Mouse (Mus musculus) heart, embryonic 13.5 days (tissue): ENCODE measurements around the gene Miga2. TPM values are rescaled to one million over a fixed set of nuclear protein-coding genes. Genes with fewer than 3 reads are reported as not detected.

Experiments
- ATAC-seq: fragments of 200-750 bp; cut with Nextera tagmentation; 2 replicates; pipeline ENCODE4 v1.8.0; 2017; ENCODE audit warnings: moderate TSS enrichment; ENCODE audit not compliant: insufficient number of reproducible peaks, low FRiP score, low TSS enrichment; ENCODE audit errors: extremely low read depth
- H3K27ac ChIP-seq: fragments of 300-500 bp; sonication (generic); replicated peaks from 2 replicates; pipeline ENCODE4 v1.5.1; 2015; ENCODE audit warnings: moderate library complexity, mild to moderate bottlenecking, inconsistent platforms
- H3K27me3 ChIP-seq: fragments of 300-500 bp; sonication (generic); replicated peaks from 2 replicates; pipeline ENCODE4 v1.6.1; 2015; ENCODE audit warnings: mild to moderate bottlenecking, inconsistent platforms
- H3K36me3 ChIP-seq: fragments of 300-500 bp; sonication (generic); 2 replicates; pipeline ENCODE4 v1.6.1; 2015; ENCODE audit warnings: mild to moderate bottlenecking, inconsistent platforms
- H3K4me1 ChIP-seq: fragments of 300-500 bp; sonication (generic); 2 replicates; pipeline ENCODE4 v1.6.1; 2015; ENCODE audit warnings: inconsistent platforms
- H3K4me2 ChIP-seq: fragments of 300-500 bp; sonication (generic); 2 replicates; pipeline ENCODE4 v1.6.1; 2015; ENCODE audit warnings: inconsistent platforms, mild to moderate bottlenecking, moderate library complexity
- H3K4me3 ChIP-seq: fragments of 300-500 bp; sonication (generic); 2 replicates; pipeline ENCODE4 v1.5.1; 2015; ENCODE audit warnings: moderate library complexity, mild to moderate bottlenecking, inconsistent platforms
- H3K9ac ChIP-seq: fragments of 300-500 bp; sonication (generic); 2 replicates; pipeline ENCODE4 v1.6.1; 2015; ENCODE audit warnings: inconsistent platforms, mild to moderate bottlenecking, moderate library complexity
- H3K9me3 ChIP-seq: fragments of 300-500 bp; sonication (generic); 2 replicates; pipeline ENCODE4 v1.6.1; 2016; ENCODE audit warnings: inconsistent platforms
- WGBS: fragments of 180-500 bp; shearing (Covaris S2); methylation state at CpG from one replicate; pipeline ENCODE4 v1.1.7; 2015; ENCODE audit warnings: mixed read lengths; 5-methylcytosine and 5-hydroxymethylcytosine counted together
- polyA plus RNA-seq: library from polyadenylated mRNA; unstranded; fragments of >200 nt; fragmentation: Nextera tagmentation; extraction: Ambion mirVana; gene quantifications from 2 replicates; pipeline ENCODE4 v1.2.1, GENCODE M21; 2015

Gene Miga2
- polyA plus RNA-seq, 1 experiment from 2014 or later, result 28.9 TPM

DNA sequence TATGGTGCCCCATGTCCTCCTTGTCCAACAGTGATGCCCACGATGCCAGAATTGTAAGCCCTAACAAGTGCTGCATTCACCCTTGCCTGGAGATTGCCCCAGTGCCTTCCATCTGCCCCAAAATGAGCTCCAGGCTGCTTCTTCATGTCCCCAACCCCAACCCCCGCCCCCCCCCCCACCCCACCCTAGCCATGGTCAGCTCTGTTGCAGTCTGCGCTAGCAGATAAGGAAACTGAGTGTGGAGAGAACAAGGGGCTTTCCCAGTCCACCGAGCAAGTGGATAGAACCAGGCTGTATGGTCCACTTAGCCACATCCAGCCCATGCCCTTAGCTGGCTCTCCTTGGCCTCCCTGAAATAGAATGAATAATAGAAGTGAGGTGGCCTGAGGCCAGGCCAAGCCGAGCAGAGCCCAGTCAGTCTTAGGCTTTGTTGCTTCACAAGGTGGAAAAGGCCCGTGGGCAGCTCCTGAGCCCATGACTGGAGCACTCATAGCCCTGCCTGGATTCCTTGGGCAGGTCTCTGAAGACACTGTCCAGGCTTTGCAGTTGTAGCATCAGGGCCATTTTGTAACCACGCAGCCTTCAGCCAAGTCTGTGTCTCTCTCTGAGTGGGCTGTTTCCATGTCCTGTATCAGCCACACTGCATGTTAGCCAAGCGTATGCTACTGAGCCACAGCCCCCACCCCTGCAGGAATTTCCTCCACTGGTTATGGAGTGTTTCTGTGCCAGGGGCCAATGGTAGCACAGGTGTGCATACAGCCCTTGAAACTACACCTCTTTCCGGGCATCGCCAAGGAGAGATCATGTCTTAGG is 16.7 kb downstream of the Miga2 start:
- peaks cover 100% of the 10 kb centered on the region for H3K36me3 ChIP-seq
- H3K27me3 ChIP-seq, result no peaks in the 10 kb centered on the region
- no peak overlapping the region for H3K4me2 ChIP-seq
- H3K27ac ChIP-seq, result no peak overlapping the region
- no peak for ATAC-seq
- H3K4me1 ChIP-seq, result no peaks in the 10 kb centered on the region
- no peaks in the 10 kb centered on the region for H3K9me3 ChIP-seq
- no peak overlapping the region for H3K4me3 ChIP-seq
- no peak overlapping the region for H3K9ac ChIP-seq
- WGBS, result 78% methylated on average over 10 of the region's 10 CpGs

DNA sequence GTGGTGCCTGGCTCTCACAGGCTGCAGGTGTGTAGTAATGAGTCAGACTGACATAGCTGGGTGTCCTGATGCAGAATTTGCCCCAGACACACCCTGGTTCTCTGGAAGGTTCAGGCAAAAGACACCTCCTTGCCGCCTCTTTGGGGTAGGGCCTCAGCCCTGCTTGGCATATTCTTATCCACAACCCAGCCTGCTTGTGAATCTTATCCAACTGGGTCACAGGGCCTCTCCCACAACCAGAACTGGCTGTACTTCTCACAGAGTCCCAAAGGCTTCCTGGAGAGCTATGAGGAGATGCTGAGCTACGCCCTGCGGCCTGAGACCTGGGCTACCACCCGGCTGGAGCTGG is 17.3 kb downstream of the Miga2 start:
- Histone ChIP-seq H3K9ac (no peak overlapping the region), H3K4me1 (no peaks in the 10 kb centered on the region), H3K4me3 (no peak overlapping the region), H3K27me3 (no peaks in the 10 kb centered on the region), H3K27ac (no peak overlapping the region), H3K36me3 (peaks cover 97% of the 10 kb centered on the region), H3K4me2 (no peak overlapping the region), H3K9me3 (no peaks in the 10 kb centered on the region)
- 87% methylated on average over 4 of the region's 4 CpGs for WGBS
- no peak for ATAC-seq

DNA sequence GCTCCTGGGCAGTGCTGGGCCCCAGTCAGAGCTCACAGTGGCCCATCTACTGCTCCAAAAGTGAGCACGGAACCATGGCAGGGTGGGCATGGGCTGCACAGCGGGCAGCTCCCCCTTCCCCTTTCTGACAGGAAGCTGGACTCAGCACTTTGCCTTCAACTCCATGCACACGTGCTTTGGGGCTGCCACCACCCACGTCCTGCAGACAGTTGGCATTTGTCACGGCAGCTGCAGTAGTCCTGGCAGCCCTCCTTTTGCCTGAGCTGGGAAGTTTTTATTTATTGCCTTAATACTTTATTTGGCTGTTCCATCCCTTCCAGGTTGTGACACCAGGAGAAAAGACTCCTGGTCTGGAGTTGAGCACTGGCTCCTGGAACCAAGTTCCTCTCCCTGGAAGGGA is 20.8 kb downstream of the Miga2 start:
- H3K9ac ChIP-seq, result no peak overlapping the region
- H3K4me1 ChIP-seq, result no peaks in the 10 kb centered on the region
- H3K27ac ChIP-seq, result no peak overlapping the region
- H3K27me3 ChIP-seq, result no peaks in the 10 kb centered on the region
- H3K9me3 ChIP-seq, result no peaks in the 10 kb centered on the region
- H3K4me3 ChIP-seq, result no peak overlapping the region
- H3K4me2 ChIP-seq, result no peak overlapping the region
- no peak for ATAC-seq
- peaks cover 62% of the 10 kb centered on the region for H3K36me3 ChIP-seq
- 77% methylated on average over 5 of the region's 5 CpGs for WGBS

DNA sequence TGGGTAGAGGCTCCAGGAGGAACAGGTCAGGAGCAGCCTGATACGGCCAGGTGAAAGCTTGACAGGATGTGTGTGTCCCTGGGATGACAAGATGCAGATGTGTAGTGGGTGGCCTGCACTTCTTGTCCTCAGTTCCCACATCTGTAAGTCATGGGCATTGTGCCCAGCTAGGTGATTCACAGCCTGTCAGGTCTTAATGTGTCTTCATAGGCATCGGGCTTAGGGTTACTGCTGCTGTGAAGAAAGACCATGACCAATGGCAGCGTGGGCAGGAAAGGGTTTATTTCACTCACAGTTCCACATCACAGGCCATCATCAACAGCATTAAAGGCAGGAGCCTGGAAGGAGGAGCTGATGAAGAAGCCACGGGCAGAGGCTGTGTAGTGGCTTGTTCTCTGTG is 21.6 kb downstream of the Miga2 start:
- H3K9ac ChIP-seq, result no peak overlapping the region
- no peaks in the 10 kb centered on the region for H3K27me3 ChIP-seq
- ATAC-seq, result no peak
- no peaks in the 10 kb centered on the region for H3K9me3 ChIP-seq
- H3K4me3 ChIP-seq, result no peak overlapping the region
- WGBS, result 84% methylated on average over 4 of the region's 4 CpGs
- H3K27ac ChIP-seq, result no peak overlapping the region
- peaks cover 54% of the 10 kb centered on the region for H3K36me3 ChIP-seq
- no peak overlapping the region for H3K4me2 ChIP-seq
- H3K4me1 ChIP-seq, result no peaks in the 10 kb centered on the region; the same call in 1 of the 2 replicates

DNA sequence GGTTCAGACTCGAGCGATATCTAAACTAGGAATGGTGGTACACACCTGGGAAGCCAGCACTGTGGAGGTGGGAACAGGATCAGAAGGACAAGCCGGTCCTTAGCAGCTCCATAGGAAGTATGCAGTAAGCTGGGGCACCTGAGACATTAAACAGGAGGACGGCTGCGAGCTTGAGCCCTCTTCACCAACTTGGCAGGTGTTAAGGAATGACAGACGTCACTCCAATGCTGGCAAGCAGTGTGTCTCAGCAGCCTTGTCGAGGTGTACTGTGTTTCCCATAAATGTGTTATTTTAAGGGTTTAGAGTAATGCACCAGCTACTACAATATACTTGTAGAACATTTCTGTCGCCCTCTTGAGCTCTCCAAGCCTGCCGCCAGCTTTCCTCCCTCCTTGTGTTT is 22.9 kb downstream of the Miga2 start:
- H3K27ac ChIP-seq, result no peak overlapping the region
- ATAC-seq, result no peak
- no peak overlapping the region for H3K9ac ChIP-seq
- H3K36me3 ChIP-seq, result peaks cover 41% of the 10 kb centered on the region
- no peak overlapping the region for H3K4me2 ChIP-seq
- H3K9me3 ChIP-seq, result no peaks in the 10 kb centered on the region
- 71% methylated on average over 9 of the region's 9 CpGs for WGBS
- peaks cover 5% of the 10 kb centered on the region for H3K4me1 ChIP-seq
- no peak overlapping the region for H3K4me3 ChIP-seq
- H3K27me3 ChIP-seq, result no peaks in the 10 kb centered on the region

DNA sequence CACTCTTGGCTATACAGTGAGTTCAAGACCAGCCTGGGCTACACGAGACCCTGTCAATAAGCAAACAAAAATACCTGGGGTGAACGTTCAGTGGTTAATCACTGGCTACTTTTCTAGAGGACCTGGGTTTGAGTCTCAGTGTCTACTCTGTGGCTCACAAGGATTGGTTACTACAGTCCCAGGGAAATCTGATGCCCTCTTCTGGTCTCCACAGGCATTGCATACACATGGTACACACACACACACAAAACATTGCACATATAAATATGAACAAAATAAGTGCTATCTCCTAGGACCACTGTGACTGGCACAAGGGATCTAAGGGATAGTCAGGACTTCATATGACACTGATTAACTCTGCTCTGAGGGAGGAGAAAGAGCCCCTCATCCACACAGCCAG is 25.0 kb downstream of the Miga2 start:
- no peak overlapping the region for H3K9ac ChIP-seq
- no peak for ATAC-seq
- WGBS, result 92% methylated on average over 2 of the region's 2 CpGs
- H3K4me1 ChIP-seq, result peaks cover 16% of the 10 kb centered on the region
- no peak overlapping the region for H3K27ac ChIP-seq
- H3K4me2 ChIP-seq, result no peak overlapping the region
- no peak overlapping the region for H3K4me3 ChIP-seq
- H3K36me3 ChIP-seq, result peaks cover 23% of the 10 kb centered on the region
- no peaks in the 10 kb centered on the region for H3K27me3 ChIP-seq
- H3K9me3 ChIP-seq, result no peaks in the 10 kb centered on the region

DNA sequence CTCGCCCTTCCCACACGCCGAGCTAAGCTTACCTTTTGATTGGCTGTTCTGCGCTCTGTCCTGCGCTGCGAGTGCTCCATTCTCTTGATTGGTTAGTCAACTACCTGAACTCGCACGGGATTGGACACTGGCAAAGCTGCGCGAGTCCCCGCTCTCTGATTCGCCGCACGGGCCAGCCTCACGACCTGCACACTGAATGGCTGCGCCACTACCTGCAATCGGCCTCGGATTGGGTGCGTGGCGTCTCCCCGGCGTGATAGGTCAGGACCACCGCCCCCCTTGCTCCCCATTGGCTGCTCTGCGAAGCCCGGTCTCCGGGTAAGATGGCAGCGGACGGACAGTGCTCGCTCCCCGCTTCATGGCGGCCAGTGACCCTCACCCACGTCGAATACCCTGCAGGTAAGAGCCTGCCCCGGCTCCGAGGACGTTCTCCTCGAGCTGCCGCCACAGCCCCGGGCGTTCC is 28.1 kb downstream of the Miga2 start, which contains the start of gene Dolpp1:
Dolpp1 (plus strand) TSS at position 141 of the 463 bp plus-strand sequence.
- Histone ChIP-seq H3K4me3 (peak within 1 kb of the TSS; percentile 84), H3K4me2 (peak within 1 kb of the TSS; percentile 92), H3K9me3 (no peaks in the 10 kb centered on the region), H3K9ac (peak within 1 kb of the TSS; percentile 88), H3K36me3 (peaks cover 22% of the 10 kb centered on the region), H3K4me1 (peaks cover 25% of the 10 kb centered on the region), H3K27ac (peak within 1 kb of the TSS; percentile 92), H3K27me3 (no peaks in the 10 kb centered on the region)
- WGBS, result under 1% methylated on average over 40 of the region's 40 CpGs
- peak; percentile 96 for ATAC-seq

DNA sequence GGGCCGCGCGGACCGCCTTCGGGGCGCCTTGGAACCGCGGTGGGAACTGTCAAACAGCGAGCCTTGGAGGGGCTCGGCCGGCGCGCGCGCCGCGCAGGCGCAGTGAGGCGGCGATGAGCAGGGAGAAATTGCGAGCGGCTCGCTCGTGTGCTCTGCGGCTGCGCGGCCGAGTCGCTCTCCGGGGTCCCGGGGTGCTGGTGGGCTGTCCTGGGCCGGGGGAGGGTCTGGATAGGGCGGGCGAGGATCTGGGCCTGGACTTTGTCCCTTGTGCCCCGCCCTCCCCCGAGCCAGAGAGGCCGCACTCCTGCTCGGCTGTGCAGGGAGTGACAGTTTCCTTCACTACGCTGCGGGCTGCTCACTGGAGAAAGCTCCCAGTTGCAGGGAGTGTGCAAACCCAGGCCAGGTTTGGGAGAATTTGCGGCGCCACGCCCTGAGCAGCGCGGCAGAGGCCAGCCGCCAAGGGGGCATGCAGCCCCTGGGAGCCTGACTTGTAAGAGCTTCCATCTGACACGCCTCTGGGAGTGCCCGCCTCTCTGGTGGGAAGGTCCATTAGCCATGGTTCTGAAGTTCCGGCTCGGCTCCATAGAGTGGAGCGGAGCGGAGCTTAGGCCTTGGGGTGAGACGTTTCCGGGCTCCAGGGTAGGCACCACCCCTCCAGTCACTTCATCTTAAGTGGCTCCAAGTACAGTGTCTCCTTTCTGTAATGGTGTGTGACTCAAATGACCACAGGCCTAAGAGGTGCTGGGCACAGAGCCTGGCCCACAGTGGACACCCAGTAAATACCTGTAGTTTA is 28.7 kb downstream of the Miga2 start:
- under 1% methylated on average over 37 of the region's 54 CpGs for WGBS
- Histone ChIP-seq H3K36me3 (peaks cover 28% of the 10 kb centered on the region), H3K4me2 (peak overlapping the region; percentile 92), H3K27me3 (no peaks in the 10 kb centered on the region), H3K27ac (peak overlapping the region; percentile 92), H3K9me3 (no peaks in the 10 kb centered on the region), H3K9ac (peak overlapping the region; percentile 88), H3K4me1 (peaks cover 25% of the 10 kb centered on the region), H3K4me3 (peak overlapping the region; percentile 84)
- peak; percentile 69 for ATAC-seq

DNA sequence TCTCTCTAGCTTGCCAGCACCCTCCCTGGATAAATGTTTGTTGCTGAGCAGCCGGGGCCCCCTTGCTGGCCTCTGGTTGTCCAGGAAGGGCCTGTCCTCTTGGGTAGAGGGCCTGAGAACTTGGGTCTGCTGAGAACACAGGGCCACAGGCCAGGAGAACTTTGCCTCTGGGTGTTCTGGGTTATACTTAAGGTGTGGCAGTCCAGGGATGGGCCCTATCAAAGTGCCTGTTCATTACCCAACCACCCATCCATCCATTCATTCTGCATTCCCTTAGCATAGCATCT is 29.3 kb downstream of the Miga2 start:
- Histone ChIP-seq H3K4me1 (peaks cover 25% of the 10 kb centered on the region), H3K4me3 (peak overlapping the region; percentile 84), H3K4me2 (peak overlapping the region; percentile 92), H3K27ac (peak overlapping the region; percentile 92), H3K36me3 (peaks cover 34% of the 10 kb centered on the region), H3K27me3 (no peaks in the 10 kb centered on the region), H3K9me3 (no peaks in the 10 kb centered on the region), H3K9ac (peak overlapping the region; percentile 88)
- 30% methylated on average over 1 of the region's 1 CpGs for WGBS
- ATAC-seq, result no peak

DNA sequence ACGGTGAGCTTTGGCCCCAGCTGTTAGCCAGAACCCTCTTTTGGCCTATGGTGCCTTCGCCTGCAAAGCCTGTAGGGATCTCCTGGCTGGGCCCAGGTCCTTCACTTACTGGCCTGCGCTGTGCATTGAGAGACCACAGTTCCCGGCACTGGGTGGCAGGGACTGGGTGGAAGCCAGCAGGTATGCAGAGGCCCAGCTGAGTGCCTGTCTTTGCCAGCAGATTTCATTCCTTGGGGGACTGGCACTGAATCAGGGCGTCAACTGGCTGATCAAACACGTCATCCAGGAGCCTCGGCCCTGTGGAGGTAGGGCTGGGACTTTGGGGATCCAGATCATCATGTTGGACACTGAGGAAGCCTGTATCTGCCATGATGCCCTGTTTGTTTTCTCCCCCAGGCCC is 31.7 kb downstream of the Miga2 start:
- Histone ChIP-seq H3K9me3 (no peaks in the 10 kb centered on the region), H3K36me3 (peaks cover 57% of the 10 kb centered on the region), H3K9ac (no peak overlapping the region), H3K4me3 (no peak overlapping the region), H3K27me3 (no peaks in the 10 kb centered on the region), H3K27ac (no peak overlapping the region), H3K4me2 (no peak overlapping the region), H3K4me1 (peaks cover 39% of the 10 kb centered on the region)
- 86% methylated on average over 7 of the region's 7 CpGs for WGBS
- ATAC-seq, result no peak

DNA sequence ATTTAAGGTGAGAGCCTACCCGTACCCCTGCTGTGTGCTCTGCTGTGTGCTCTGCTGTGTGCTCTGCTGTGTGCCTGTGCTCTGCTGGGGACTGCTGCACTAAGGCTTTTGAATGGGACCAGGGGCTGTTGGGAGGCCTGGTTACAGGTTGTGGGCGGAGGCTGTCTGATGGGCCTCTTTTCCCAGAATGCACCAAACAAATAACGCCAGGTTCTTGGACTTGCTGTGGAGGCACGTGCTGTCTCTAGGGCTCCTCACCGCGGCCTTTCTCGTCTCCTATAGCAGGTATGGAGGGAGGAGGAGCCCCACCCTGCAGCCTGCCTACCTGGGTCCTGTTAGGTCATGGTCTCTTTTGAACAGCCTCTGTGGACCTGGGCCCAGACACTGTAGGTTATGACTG is 32.2 kb downstream of the Miga2 start:
- H3K9me3 ChIP-seq, result no peaks in the 10 kb centered on the region
- no peak overlapping the region for H3K4me2 ChIP-seq
- H3K4me1 ChIP-seq, result peaks cover 39% of the 10 kb centered on the region
- H3K36me3 ChIP-seq, result peaks cover 62% of the 10 kb centered on the region
- no peaks in the 10 kb centered on the region for H3K27me3 ChIP-seq
- no peak overlapping the region for H3K4me3 ChIP-seq
- no peak for ATAC-seq
- WGBS, result 88% methylated on average over 7 of the region's 7 CpGs
- no peak overlapping the region for H3K9ac ChIP-seq
- no peak overlapping the region for H3K27ac ChIP-seq
